30 mouse cellular contexts compared by ENCODE assay signal in the genomic region with DNA sequence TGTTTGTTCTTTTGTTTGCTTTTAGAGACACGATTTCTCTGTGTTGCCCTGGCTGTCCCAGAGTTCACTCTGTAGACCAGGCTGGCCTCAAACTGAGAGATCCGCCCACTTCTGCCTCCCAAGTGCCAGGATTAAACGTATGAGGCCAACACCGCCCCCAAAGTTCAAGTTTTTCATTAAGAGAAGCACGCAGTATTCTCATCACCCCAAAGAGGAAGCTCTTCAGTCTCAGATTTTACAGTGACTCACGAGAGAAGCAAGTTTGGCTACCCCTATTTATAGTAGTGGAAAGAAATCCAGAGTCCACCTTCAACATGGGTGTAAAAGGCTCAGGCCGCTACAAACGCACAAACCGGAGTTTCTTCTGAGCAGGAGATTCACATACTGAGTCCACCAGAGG. TPM values are rescaled to one million over a fixed set of nuclear protein-coding genes. Genes with fewer than 3 reads are reported as not detected.
DNase-seq lines count a peak whose midpoint lies in the region; ATAC-seq and TF ChIP-seq lines count a peak whose summit lies in the region.
"Had no signal": no experiment of that assay in that cellular context is flagged by ENCODE, and none has a peak within 500 bp of the region (broad histone marks: within the 10 kb centered on the region; RNA-seq: fewer than 3 reads in every experiment).

No protein-coding gene starts in this region.

- no peak for DNase-seq in liver, postnatal 0 days
- no peak for DNase-seq in liver, embryonic 11.5 days (ENCODE audit: low spot score)
- DNase-seq in CH12.LX (ENCODE audit: extremely low read depth): peak; percentile 66
- peak; percentile 10 for DNase-seq in brain, adult 2 months (ENCODE audit: low read depth, low spot score)
- no peak for DNase-seq in heart, adult 9 months (ENCODE audit: low spot score in 2 of 2)
- DNase-seq in right cerebral cortex, postnatal 10 days (ENCODE audit: low spot score in 2 of 2): no peak
- DNase-seq in cerebellum, postnatal 10 days: no peak
- DNase-seq: adrenal gland, postnatal 14 days; cerebellum, adult 18-20 months; cerebellum, postnatal 14 days; gastrocnemius, postnatal 14 days; heart, adult 11 months; heart, postnatal 36 days; kidney, adult 11 months; kidney, postnatal 36 days; layer of hippocampus, postnatal 36 days; lung, postnatal 36 days had no signal

- WGBS in liver, postnatal 0 days (ENCODE audit: insufficient replicate concordance): 43% methylated on average over 9 of the region's 9 CpGs
- WGBS in liver, embryonic 11.5 days: 73% methylated on average over 9 of the region's 9 CpGs

- peaks cover 3% of the 10 kb centered on the region; the same call in 1 of the 2 replicates for H3K79me2 ChIP-seq in CH12.LX (replicated peaks; ENCODE audit: control insufficient read depth, extremely low read depth, insufficient read depth, poor library complexity, severe bottlenecking)

- no peak for TF ChIP-seq CTCF in liver, postnatal 0 days (IDR thresholded peaks at IDR 0.05; ENCODE audit: low read depth)
- TF ChIP-seq CTCF in CH12.LX (conservative IDR thresholded peaks at IDR 0.05 in 1 of 2, IDR thresholded peaks at IDR 0.05 in 1 of 2; ENCODE audit: low read depth in 2 of 2, low read length in 2 of 2): no peak

- in situ Hi-C loops in CH12.LX (cut with MboI; ENCODE audit: low pct_ligation_motif_present, low pct_unique_long_range_greater_than_20kb, low sequenced_read_pairs): no loop called here

- no peaks in the 10 kb centered on the region for H3K9me3 ChIP-seq in liver, postnatal 0 days (ENCODE audit: low read length)
- H3K9me3 ChIP-seq in liver, embryonic 11.5 days (ENCODE audit: control insufficient read depth, low read length): no peaks in the 10 kb centered on the region
- H3K9me3 ChIP-seq in CH12.LX (replicated peaks; ENCODE audit: low read length): no peaks in the 10 kb centered on the region
- H3K9me3 ChIP-seq: forebrain, embryonic 12.5 days; G1E; kidney, embryonic 15.5 days; limb, embryonic 10.5 days; limb, embryonic 15.5 days; midbrain, embryonic 10.5 days; midbrain, embryonic 15.5 days; neural tube, embryonic 13.5 days had no signal

- TF ChIP-seq RAD21 in CH12.LX (IDR thresholded peaks at IDR 0.05; ENCODE audit: low read depth, low read length): no peak

- H3K36me3 ChIP-seq in liver, postnatal 0 days (replicated peaks; ENCODE audit: insufficient read depth, low read length): no peaks in the 10 kb centered on the region
- H3K36me3 ChIP-seq in liver, embryonic 11.5 days (ENCODE audit: control insufficient read depth, insufficient read depth, low read length): no peaks in the 10 kb centered on the region
- H3K36me3 ChIP-seq in CH12.LX (replicated peaks in 1 of 2; ENCODE audit: control insufficient read depth in 1 of 2, insufficient read depth in 1 of 2, low read length in 1 of 2): peaks cover 7 to 20% of the 10 kb centered on the region in 2 experiments
- H3K36me3 ChIP-seq: forebrain, embryonic 12.5 days; kidney, embryonic 15.5 days; limb, embryonic 10.5 days; limb, embryonic 15.5 days; midbrain, embryonic 10.5 days; midbrain, embryonic 15.5 days; neural tube, embryonic 13.5 days had no signal

- peaks cover 3% of the 10 kb centered on the region; the same call in 1 of the 2 replicates for H3K27me3 ChIP-seq in liver, postnatal 0 days (ENCODE audit: insufficient read depth, low read length)
- no peaks in the 10 kb centered on the region for H3K27me3 ChIP-seq in liver, embryonic 11.5 days (replicated peaks; ENCODE audit: control insufficient read depth, insufficient read depth, low read length)
- H3K27me3 ChIP-seq in CH12.LX (replicated peaks): no peaks in the 10 kb centered on the region
- H3K27me3 ChIP-seq: forebrain, embryonic 12.5 days; kidney, embryonic 15.5 days; limb, embryonic 15.5 days; midbrain, embryonic 15.5 days; neural tube, embryonic 13.5 days had no signal

- ATAC-seq in liver, postnatal 0 days: no peak
- ATAC-seq in liver, embryonic 11.5 days (replicated peaks; ENCODE audit: low FRiP score): no peak
- peak; percentile 49; the same call in 1 of the 2 replicates for ATAC-seq in monocyte, adult 5-6 weeks (replicated peaks; ENCODE audit: insufficient number of reproducible peaks, low FRiP score, low TSS enrichment, poor library complexity, severe bottlenecking)
- ATAC-seq: midbrain, embryonic 15.5 days had no signal

- H3K27ac ChIP-seq in liver, postnatal 0 days (ENCODE audit: low read depth): peak overlapping the region; percentile 19; the same call in 1 of the 2 replicates
- H3K27ac ChIP-seq in liver, embryonic 11.5 days (ENCODE audit: low read depth, low read length): no peak overlapping the region
- peak overlapping the region; percentile 36; the same call in 1 of the 2 replicates for H3K27ac ChIP-seq in CH12.LX (ENCODE audit: insufficient read depth, low read depth)
- H3K27ac ChIP-seq: forebrain, embryonic 12.5 days; hindbrain, embryonic 14.5 days; layer of hippocampus, adult 2 months; limb, embryonic 15.5 days; midbrain, embryonic 10.5 days; midbrain, embryonic 15.5 days; neural tube, embryonic 13.5 days had no signal

- no peak overlapping the region for H3K4me3 ChIP-seq in liver, postnatal 0 days (ENCODE audit: low read depth, low read length)
- H3K4me3 ChIP-seq in liver, embryonic 11.5 days (ENCODE audit: low read depth, low read length): no peak overlapping the region
- no peak overlapping the region for H3K4me3 ChIP-seq in CH12.LX (replicated peaks in 1 of 3; ENCODE audit: low read depth in 2 of 3, low read length in 2 of 3, poor library complexity in 1 of 3)
- H3K4me3 ChIP-seq: erythroblast, embryonic 14.5 days; forebrain, embryonic 12.5 days; kidney, embryonic 15.5 days; layer of hippocampus, adult 2 months; limb, embryonic 10.5 days; limb, embryonic 15.5 days; midbrain, embryonic 10.5 days; midbrain, embryonic 15.5 days; neural tube, embryonic 13.5 days had no signal

- no peak for TF ChIP-seq EP300 in liver, postnatal 0 days (IDR thresholded peaks at IDR 0.05; ENCODE audit: low read depth)
- TF ChIP-seq EP300 in CH12.LX (IDR thresholded peaks at IDR 0.05; ENCODE audit: low read length): no peak

- H3K4me1 ChIP-seq in liver, postnatal 0 days (ENCODE audit: insufficient read depth): peaks cover 35% of the 10 kb centered on the region
- H3K4me1 ChIP-seq in liver, embryonic 11.5 days (replicated peaks; ENCODE audit: control insufficient read depth, insufficient read depth, low read length): peaks cover 24% of the 10 kb centered on the region
- peaks cover 17 to 53% of the 10 kb centered on the region in 2 experiments for H3K4me1 ChIP-seq in CH12.LX (ENCODE audit: control insufficient read depth in 1 of 2, insufficient read depth in 2 of 2)

- peak; percentile 25; the same call in 1 of the 2 replicates for TF ChIP-seq POLR2A in CH12.LX (IDR thresholded peaks at IDR 0.05; ENCODE audit: low read depth, low read length)

- H3K9ac ChIP-seq in liver, postnatal 0 days (replicated peaks): no peak overlapping the region
- no peak overlapping the region for H3K9ac ChIP-seq in liver, embryonic 11.5 days (ENCODE audit: low read depth, low read length)
- H3K9ac ChIP-seq in CH12.LX (ENCODE audit: insufficient read depth, low read depth): no peak overlapping the region
- H3K9ac ChIP-seq: forebrain, embryonic 12.5 days; hindbrain, embryonic 14.5 days; kidney, embryonic 15.5 days; limb, embryonic 15.5 days; midbrain, embryonic 15.5 days; neural tube, embryonic 13.5 days had no signal

- no peak overlapping the region for H3K4me2 ChIP-seq in liver, postnatal 0 days (ENCODE audit: low read depth, low read length)
- no peak overlapping the region for H3K4me2 ChIP-seq in liver, embryonic 11.5 days
- peak overlapping the region; percentile 2; the same call in 1 of the 2 replicates for H3K4me2 ChIP-seq in CH12.LX (ENCODE audit: insufficient read depth, low read depth, poor library complexity, severe bottlenecking)
- H3K4me2 ChIP-seq: forebrain, embryonic 12.5 days; heart, embryonic 11.5 days; hindbrain, embryonic 14.5 days; kidney, embryonic 15.5 days; limb, embryonic 15.5 days; midbrain, embryonic 15.5 days; neural tube, embryonic 13.5 days had no signal

- dilution Hi-C loops in CH12.LX (cut with MboI; ENCODE audit: extremely low pct_ligation_motif_present, extremely low pct_unique_long_range_greater_than_20kb, low sequenced_read_pairs): no loop called here

TF ChIP-seq in CH12.LX, 34 proteins besides CTCF, POLR2A, EP300 and RAD21:
- no peak for TF ChIP-seq USF1 (IDR thresholded peaks at IDR 0.05; ENCODE audit: low read depth, low read length)
- TF ChIP-seq CHD2 (IDR thresholded peaks at IDR 0.05; ENCODE audit: low read length): no peak
- no peak for TF ChIP-seq ETS1 (conservative IDR thresholded peaks at IDR 0.05; ENCODE audit: low read depth, low read length)
- TF ChIP-seq SIN3A (IDR thresholded peaks at IDR 0.05; ENCODE audit: low read length): peak; percentile 44; the same call in 1 of the 2 replicates
- TF ChIP-seq MEF2A (IDR thresholded peaks at IDR 0.05; ENCODE audit: borderline replicate concordance, low read depth, low read length): peak; percentile 49; the same call in 1 of the 2 replicates
- peak; percentile 82 for TF ChIP-seq BHLHE40 (IDR thresholded peaks at IDR 0.05; ENCODE audit: low read depth, low read length)

RNA-seq across cellular contexts. Expression of gene Scd2, which starts 29.2 kb away (rescaled TPM):
- 5.9 and 6.2 TPM in 2 replicates for polyA plus RNA-seq in liver, postnatal 0 days (2015; fragmentation: Nextera tagmentation; extraction: Ambion mirVana)
- polyA plus RNA-seq in liver, embryonic 11.5 days (2014; fragmentation: Nextera tagmentation; extraction: Ambion mirVana): 212 and 231 TPM in 2 replicates
- total RNA-seq in CH12.LX (2012; rRNA removed): 204 and 212 TPM in 2 replicates
- 123 and 205 TPM in 2 replicates for total RNA-seq in CH12.LX (2014; rRNA removed)
- 274 and 408 TPM in 2 replicates for polyA plus RNA-seq in CH12.LX (2012; ENCODE audit: insufficient read length, low read depth)
- total RNA-seq in monocyte, adult 5-6 weeks (2017): 38.6 to 52.6 TPM (median 50.7 TPM) in 3 replicates

Comparison
In these comparisons a context has a peak if more than half of its experiments do, and no peak if none do; other contexts are left out.
1. RNA of gene Scd2, which starts 29.2 kb away (polyA plus RNA-seq): 274 to 408 TPM in CH12.LX and 212 to 231 TPM in liver, embryonic 11.5 days; 5.9 to 6.2 TPM in liver, postnatal 0 days; every median in the first group is over 10 times any median in the second.
2. DNase-seq: peak in CH12.LX (single experiment) and brain, adult 2 months (single experiment); none in liver, postnatal 0 days (single experiment), liver, embryonic 11.5 days (single experiment), heart, adult 9 months (0 of 2), right cerebral cortex, postnatal 10 days (0 of 2) and cerebellum, postnatal 10 days (0 of 2).